Mouse (Mus musculus): ENCODE measurements at regions not wholly inside any gene's neighbourhood (a gene's known extent, or its start where the extent isn't known, plus 50 kb on each side); places are given as distances from the start of the nearest gene placed in this dataset.

GRCm38 (mm10) chr12:56246406-56246805 lies 99.3 kb downstream of the Mbip start:
- Histone ChIP-seq H3K4me1 (ENCODE audit: control insufficient read depth, insufficient read depth, low read length) (no peaks in the 10 kb centered on the region), H3K27me3 (ENCODE audit: control insufficient read depth, insufficient read depth, low read length) (no peaks in the 10 kb centered on the region), H3K4me3 (replicated peaks; ENCODE audit: insufficient read depth, low read depth, low read length) (no peak overlapping the region), H3K27ac (ENCODE audit: insufficient read depth, low read length) (no peak overlapping the region)
- WGBS = 90% methylated on average over 7 of the region's 7 CpGs
- no peak for TF ChIP-seq POLR2A (IDR thresholded peaks at IDR 0.05; ENCODE audit: borderline replicate concordance, insufficient read depth, low read length)
- DNase-seq = no peak

GRCm38 (mm10) chr12:56242803-56243202 lies 102.9 kb downstream of the Mbip start:
- H3K27me3 ChIP-seq (ENCODE audit: control insufficient read depth, insufficient read depth, low read length) = no peaks in the 10 kb centered on the region
- H3K4me1 ChIP-seq (ENCODE audit: control insufficient read depth, insufficient read depth, low read length) = no peaks in the 10 kb centered on the region
- 51% methylated on average over 5 of the region's 5 CpGs for WGBS
- TF ChIP-seq CTCF (IDR thresholded peaks at IDR 0.05; ENCODE audit: borderline replicate concordance, insufficient read depth, low read depth, low read length) (no peak), POLR2A (IDR thresholded peaks at IDR 0.05; ENCODE audit: borderline replicate concordance, insufficient read depth, low read length) (no peak)
- H3K4me3 ChIP-seq (replicated peaks; ENCODE audit: insufficient read depth, low read depth, low read length) = no peak overlapping the region
- DNase-seq = no peak
- no peak overlapping the region for H3K27ac ChIP-seq (ENCODE audit: insufficient read depth, low read length)

- no peaks in the 10 kb centered on the region for H3K27me3 ChIP-seq (ENCODE audit: control insufficient read depth, insufficient read depth, low read length)
- H3K27ac ChIP-seq (ENCODE audit: insufficient read depth, low read length) = no peak overlapping the region
- 21% methylated on average over 5 of the region's 5 CpGs for WGBS
- H3K4me1 ChIP-seq (ENCODE audit: control insufficient read depth, insufficient read depth, low read length) = no peaks in the 10 kb centered on the region
- no peak overlapping the region for H3K4me3 ChIP-seq (replicated peaks; ENCODE audit: insufficient read depth, low read depth, low read length)
- no peak for TF ChIP-seq POLR2A (IDR thresholded peaks at IDR 0.05; ENCODE audit: borderline replicate concordance, insufficient read depth, low read length)
- no peak for TF ChIP-seq CTCF (IDR thresholded peaks at IDR 0.05; ENCODE audit: borderline replicate concordance, insufficient read depth, low read depth, low read length)
- DNase-seq = no peak
Measured at GRCm38 (mm10) chr12:56241735-56242134, 104.0 kb downstream of the Mbip start.

- Histone ChIP-seq H3K4me3 (replicated peaks; ENCODE audit: insufficient read depth, low read depth, low read length) (no peak overlapping the region), H3K4me1 (ENCODE audit: control insufficient read depth, insufficient read depth, low read length) (no peaks in the 10 kb centered on the region), H3K27me3 (ENCODE audit: control insufficient read depth, insufficient read depth, low read length) (no peaks in the 10 kb centered on the region), H3K27ac (ENCODE audit: insufficient read depth, low read length) (no peak overlapping the region)
- no peak for TF ChIP-seq CTCF (IDR thresholded peaks at IDR 0.05; ENCODE audit: borderline replicate concordance, insufficient read depth, low read depth, low read length)
- TF ChIP-seq POLR2A (IDR thresholded peaks at IDR 0.05; ENCODE audit: borderline replicate concordance, insufficient read depth, low read length) = no peak
- WGBS = 71% methylated on average over 12 of the region's 12 CpGs
- no peak for DNase-seq
Measured at GRCm38 (mm10) chr12:56240206-56240605, 105.5 kb downstream of the Mbip start.

- no peak for TF ChIP-seq CTCF (IDR thresholded peaks at IDR 0.05; ENCODE audit: borderline replicate concordance, insufficient read depth, low read depth, low read length)
- TF ChIP-seq POLR2A (IDR thresholded peaks at IDR 0.05; ENCODE audit: borderline replicate concordance, insufficient read depth, low read length) = no peak
- no peaks in the 10 kb centered on the region for H3K27me3 ChIP-seq (ENCODE audit: control insufficient read depth, insufficient read depth, low read length)
- H3K4me3 ChIP-seq (replicated peaks; ENCODE audit: insufficient read depth, low read depth, low read length) = no peak overlapping the region
- 22% methylated on average over 6 of the region's 6 CpGs for WGBS
- no peak for DNase-seq
- no peak overlapping the region for H3K27ac ChIP-seq (ENCODE audit: insufficient read depth, low read length)
- H3K4me1 ChIP-seq (ENCODE audit: control insufficient read depth, insufficient read depth, low read length) = no peaks in the 10 kb centered on the region
Measured at GRCm38 (mm10) chr12:56234571-56234970, 111.1 kb downstream of the Mbip start.

- Histone ChIP-seq H3K4me1 (ENCODE audit: control insufficient read depth, insufficient read depth, low read length) (no peaks in the 10 kb centered on the region), H3K4me3 (replicated peaks; ENCODE audit: insufficient read depth, low read depth, low read length) (no peak overlapping the region), H3K27me3 (ENCODE audit: control insufficient read depth, insufficient read depth, low read length) (no peaks in the 10 kb centered on the region), H3K27ac (ENCODE audit: insufficient read depth, low read length) (no peak overlapping the region)
- TF ChIP-seq CTCF (IDR thresholded peaks at IDR 0.05; ENCODE audit: borderline replicate concordance, insufficient read depth, low read depth, low read length) (no peak), POLR2A (IDR thresholded peaks at IDR 0.05; ENCODE audit: borderline replicate concordance, insufficient read depth, low read length) (no peak)
- DNase-seq = no peak
Measured at GRCm38 (mm10) chr12:56233209-56233608, 112.5 kb downstream of the Mbip start.

- H3K4me1 ChIP-seq (ENCODE audit: control insufficient read depth, insufficient read depth, low read length) = no peaks in the 10 kb centered on the region
- no peak overlapping the region for H3K27ac ChIP-seq (ENCODE audit: insufficient read depth, low read length)
- no peak overlapping the region for H3K4me3 ChIP-seq (replicated peaks; ENCODE audit: insufficient read depth, low read depth, low read length)
- TF ChIP-seq CTCF (IDR thresholded peaks at IDR 0.05; ENCODE audit: borderline replicate concordance, insufficient read depth, low read depth, low read length) (no peak), POLR2A (IDR thresholded peaks at IDR 0.05; ENCODE audit: borderline replicate concordance, insufficient read depth, low read length) (no peak)
- H3K27me3 ChIP-seq (ENCODE audit: control insufficient read depth, insufficient read depth, low read length) = no peaks in the 10 kb centered on the region
- 91% methylated on average over 3 of the region's 3 CpGs for WGBS
- no peak for DNase-seq
Measured at GRCm38 (mm10) chr12:56224142-56224895, 121.4 kb downstream of the Mbip start.

- no peak for TF ChIP-seq CTCF (IDR thresholded peaks at IDR 0.05; ENCODE audit: borderline replicate concordance, insufficient read depth, low read depth, low read length)
- TF ChIP-seq POLR2A (IDR thresholded peaks at IDR 0.05; ENCODE audit: borderline replicate concordance, insufficient read depth, low read length) = no peak
- Histone ChIP-seq H3K27ac (ENCODE audit: insufficient read depth, low read length) (no peak overlapping the region), H3K4me1 (ENCODE audit: control insufficient read depth, insufficient read depth, low read length) (no peaks in the 10 kb centered on the region), H3K27me3 (ENCODE audit: control insufficient read depth, insufficient read depth, low read length) (no peaks in the 10 kb centered on the region), H3K4me3 (replicated peaks; ENCODE audit: insufficient read depth, low read depth, low read length) (no peak overlapping the region)
- 77% methylated on average over 3 of the region's 3 CpGs for WGBS
- no peak for DNase-seq
Measured at GRCm38 (mm10) chr12:56193524-56193923, 152.2 kb downstream of the Mbip start.

Measured in cerebellum, adult 2 months (tissue).